Mouse (Mus musculus) heart, adult 2 months (tissue): Measurements from ENCODE around the gene Gal3st2c. TPM values are rescaled to one million over a fixed set of nuclear protein-coding genes. Genes with fewer than 3 reads are reported as not detected.
"Not testable (repeated sequence)": the region's sequence is repeated elsewhere in the genome, so short reads cannot be mapped to it uniquely, and the experiment has no call there.

Experiments used
- DNase-seq, 2 experiments: peaks; one replicate each; pipeline ENCODE4 v3.0.0; 2021
- H3K27ac ChIP-seq: fragments of 200-600 bp; 2 replicates; pipeline ENCODE4 v1.8.1; 2022
- H3K27me3 ChIP-seq: fragments of 200-500 bp; 2 replicates; pipeline ENCODE4 v1.6.1; 2012; ENCODE audit warnings: mild to moderate bottlenecking, low read length, inconsistent platforms, mixed read lengths; ENCODE audit not compliant: control insufficient read depth, insufficient read depth
- H3K36me3 ChIP-seq: fragments of 200-500 bp; 2 replicates; pipeline ENCODE4 v1.6.1; 2012; ENCODE audit warnings: low read length, inconsistent platforms; ENCODE audit not compliant: control insufficient read depth, insufficient read depth
- H3K4me1 ChIP-seq: fragments of 200-500 bp; 2 replicates; pipeline ENCODE4 v1.6.1; 2011; ENCODE audit warnings: low read length; ENCODE audit not compliant: control insufficient read depth, insufficient read depth
- H3K4me3 ChIP-seq: fragments of 200-600 bp; 2 replicates; pipeline ENCODE4 v1.8.1; 2022
- H3K79me2 ChIP-seq: fragments of 200-500 bp; replicated peaks from 2 replicates; pipeline ENCODE4 v1.6.1; 2012; ENCODE audit warnings: mild to moderate bottlenecking, inconsistent platforms, low read length, moderate library complexity, mixed read lengths; ENCODE audit not compliant: control insufficient read depth, insufficient read depth
- H3K9ac ChIP-seq: fragments of 200-500 bp; 2 replicates; pipeline ENCODE4 v1.6.1; 2012; ENCODE audit warnings: low read depth, mild to moderate bottlenecking, control low read depth, inconsistent platforms, low read length, mixed read lengths
- WGBS: fragments of 180-500 bp; shearing (Covaris S2); methylation state at CpG from one replicate; pipeline ENCODE4 v1.1.7; 2018; 5-methylcytosine and 5-hydroxymethylcytosine counted together
- intact Hi-C: fragments of 180-260 bp; cut with DNase I; formaldehyde crosslinking; loops from one replicate; pipeline ENCODE4 v1.15.1; 2025
- long read RNA-seq: library from polyadenylated mRNA; stranded (forward); transcript quantifications from one replicate; pipeline ENCODE4 v2.0.0, GENCODE M21; 2021
- polyA plus RNA-seq: library from polyadenylated mRNA; depleted of rRNA; stranded (reverse); fragments of >200 nt; gene quantifications from 2 replicates; pipeline ENCODE4 v1.2.3, GENCODE M21; 2012; rRNA removed
- total RNA-seq, 2 experiments: library from RNA; stranded (reverse); gene quantifications; 2 replicates each; pipeline ENCODE4 v1.2.3; 2021

Gene Gal3st2c
- total RNA-seq, result 1 to 10 TPM in 1 of 2 experiments, under 1 TPM in 1; 0.80 to 1.1 TPM
- 0.44 and 0.76 TPM in 2 replicates for polyA plus RNA-seq
- long read RNA-seq, result 0 reads

- H3K4me3 ChIP-seq, H3K27ac ChIP-seq, DNase-seq, H3K27me3 ChIP-seq, H3K79me2 ChIP-seq, H3K4me1 ChIP-seq, H3K36me3 ChIP-seq, H3K9ac ChIP-seq: not testable (repeated sequence)
- 92% methylated on average over 8 of the region's 8 CpGs for WGBS
- intact Hi-C loops, result loop anchor here (10.0 kb wide), 1 partner anchor 135 kb away; no protein-coding TSS in a partner anchor
Measured at GRCm38 (mm10) chr1:93990209-93990608, at the start of gene Gal3st2c. Gene Gal3st2c (plus strand): TSS chr1:93990509.

- H3K27ac ChIP-seq, H3K4me3 ChIP-seq, H3K27me3 ChIP-seq, H3K9ac ChIP-seq, H3K4me1 ChIP-seq, H3K79me2 ChIP-seq, DNase-seq, H3K36me3 ChIP-seq, intact Hi-C loops: not testable (repeated sequence)
- no CpG with 5 or more reads among the region's 11 CpGs for WGBS
Measured at GRCm38 (mm10) chr1:93949087-93949486, 41.2 kb upstream of the Gal3st2c start.

- H3K79me2 ChIP-seq, H3K36me3 ChIP-seq, H3K27ac ChIP-seq, intact Hi-C loops, DNase-seq, H3K4me3 ChIP-seq, H3K9ac ChIP-seq, H3K4me1 ChIP-seq, H3K27me3 ChIP-seq: not testable (repeated sequence)
- no CpG with 5 or more reads among the region's 1 CpGs for WGBS
Measured at GRCm38 (mm10) chr1:93966489-93966888, 23.8 kb upstream of the Gal3st2c start.

GRCm38 (mm10) chr1:93970380-93970779, 19.9 kb upstream of the Gal3st2c start:
- H3K79me2 ChIP-seq, DNase-seq, H3K27me3 ChIP-seq, intact Hi-C loops, H3K9ac ChIP-seq, H3K4me1 ChIP-seq, H3K36me3 ChIP-seq, H3K27ac ChIP-seq, H3K4me3 ChIP-seq: not testable (repeated sequence)
- WGBS, result 32% methylated on average over 5 of the region's 5 CpGs

GRCm38 (mm10) chr1:93970797-93971196, 19.5 kb upstream of the Gal3st2c start:
- H3K27ac ChIP-seq, H3K27me3 ChIP-seq, H3K9ac ChIP-seq, DNase-seq, intact Hi-C loops, H3K4me1 ChIP-seq, H3K36me3 ChIP-seq, H3K79me2 ChIP-seq, H3K4me3 ChIP-seq: not testable (repeated sequence)
- no CpG with 5 or more reads among the region's 4 CpGs for WGBS

- intact Hi-C loops, result not testable (repeated sequence)
- WGBS, result 26% methylated on average over 2 of the region's 4 CpGs
Measured at GRCm38 (mm10) chr1:93975764-93976163, 14.5 kb upstream of the Gal3st2c start.

GRCm38 (mm10) chr1:93978287-93978686, 12.0 kb upstream of the Gal3st2c start:
- intact Hi-C loops, H3K27ac ChIP-seq, H3K4me3 ChIP-seq, H3K9ac ChIP-seq, H3K36me3 ChIP-seq, DNase-seq, H3K27me3 ChIP-seq, H3K79me2 ChIP-seq, H3K4me1 ChIP-seq: not testable (repeated sequence)
- WGBS, result no CpG with 5 or more reads among the region's 7 CpGs

More at GRCm38 (mm10) chr1:93975764-93976163, 14.5 kb upstream of the Gal3st2c start:
- not testable (repeated sequence) for H3K9ac ChIP-seq, DNase-seq, H3K4me3 ChIP-seq, H3K79me2 ChIP-seq, H3K4me1 ChIP-seq, H3K27ac ChIP-seq, H3K36me3 ChIP-seq, H3K27me3 ChIP-seq

GRCm38 (mm10) chr1:93980932-93981331, 9.4 kb upstream of the Gal3st2c start:
- H3K36me3 ChIP-seq, H3K4me1 ChIP-seq, H3K9ac ChIP-seq, H3K4me3 ChIP-seq, DNase-seq, H3K27me3 ChIP-seq, H3K27ac ChIP-seq, H3K79me2 ChIP-seq: not testable (repeated sequence)
- intact Hi-C loops, result loop anchor here (10.0 kb wide), 1 partner anchor 94 kb away; no protein-coding TSS in a partner anchor
- 33% methylated on average over 1 of the region's 2 CpGs for WGBS
